Mouse (Mus musculus): Measurements from ENCODE around the gene Grin2d. TPM values are rescaled to one million over a fixed set of nuclear protein-coding genes. Genes with fewer than 3 reads are reported as not detected.
A peak's percentile ranks its signal among the peaks of the same experiment; 100 is the strongest.

Gene Grin2d
- polyA plus RNA-seq, 1 experiment, result 0.97 TPM

DNA sequence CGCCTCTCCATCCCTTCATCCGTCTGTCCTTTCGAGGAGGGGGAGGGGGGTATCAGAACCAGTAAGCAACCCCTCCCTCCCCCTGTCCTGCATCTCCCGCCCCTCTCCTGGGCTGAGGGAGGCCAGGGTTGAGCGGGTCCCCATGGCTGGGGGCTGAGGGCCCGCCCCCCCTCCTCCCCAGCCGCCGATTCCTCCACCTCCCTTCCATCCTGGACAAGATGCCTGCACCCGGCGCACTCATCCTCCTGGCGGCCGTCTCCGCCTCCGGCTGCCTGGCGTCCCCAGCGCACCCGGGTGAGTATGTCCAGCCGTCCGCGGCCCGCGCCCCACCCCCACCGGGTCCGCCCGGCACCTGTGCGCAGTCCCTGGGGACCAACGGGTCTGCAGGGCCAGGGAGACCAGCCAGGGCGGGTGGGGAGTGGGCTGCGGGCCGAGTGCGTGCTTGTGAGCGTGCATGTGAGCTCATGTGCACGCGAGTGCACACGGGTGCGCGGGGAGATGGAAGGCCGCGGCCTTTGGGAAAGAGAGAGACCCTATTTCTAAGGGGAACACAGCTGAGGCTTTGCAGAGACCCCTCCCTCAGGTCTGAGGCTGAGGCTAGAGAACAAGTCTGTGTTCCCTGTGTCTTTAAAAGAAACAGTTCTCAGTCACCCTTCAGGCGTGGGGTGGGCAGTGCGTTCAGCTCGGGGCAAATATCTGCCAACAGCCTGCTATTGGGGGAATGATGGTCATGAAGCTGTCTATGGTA, 92.6 kb downstream of the Grin2d start:
- no peak for TF ChIP-seq POLR2A (IDR thresholded peaks at IDR 0.05; ENCODE audit: borderline replicate concordance, control insufficient read depth, low read depth, low read length)
- TF ChIP-seq CTCF (IDR thresholded peaks at IDR 0.05; ENCODE audit: control insufficient read depth, insufficient read depth, low read length), result no peak
- peaks cover 2% of the 10 kb centered on the region for H3K4me1 ChIP-seq (ENCODE audit: control insufficient read depth, insufficient read depth, low read length)
- no peak overlapping the region for H3K27ac ChIP-seq (ENCODE audit: control insufficient read depth, insufficient read depth, low read depth, low read length, poor library complexity)
- H3K4me3 ChIP-seq (replicated peaks; ENCODE audit: control insufficient read depth, low read depth, low read length), result no peak overlapping the region
- WGBS, result 3% methylated on average over 40 of the region's 42 CpGs

DNA sequence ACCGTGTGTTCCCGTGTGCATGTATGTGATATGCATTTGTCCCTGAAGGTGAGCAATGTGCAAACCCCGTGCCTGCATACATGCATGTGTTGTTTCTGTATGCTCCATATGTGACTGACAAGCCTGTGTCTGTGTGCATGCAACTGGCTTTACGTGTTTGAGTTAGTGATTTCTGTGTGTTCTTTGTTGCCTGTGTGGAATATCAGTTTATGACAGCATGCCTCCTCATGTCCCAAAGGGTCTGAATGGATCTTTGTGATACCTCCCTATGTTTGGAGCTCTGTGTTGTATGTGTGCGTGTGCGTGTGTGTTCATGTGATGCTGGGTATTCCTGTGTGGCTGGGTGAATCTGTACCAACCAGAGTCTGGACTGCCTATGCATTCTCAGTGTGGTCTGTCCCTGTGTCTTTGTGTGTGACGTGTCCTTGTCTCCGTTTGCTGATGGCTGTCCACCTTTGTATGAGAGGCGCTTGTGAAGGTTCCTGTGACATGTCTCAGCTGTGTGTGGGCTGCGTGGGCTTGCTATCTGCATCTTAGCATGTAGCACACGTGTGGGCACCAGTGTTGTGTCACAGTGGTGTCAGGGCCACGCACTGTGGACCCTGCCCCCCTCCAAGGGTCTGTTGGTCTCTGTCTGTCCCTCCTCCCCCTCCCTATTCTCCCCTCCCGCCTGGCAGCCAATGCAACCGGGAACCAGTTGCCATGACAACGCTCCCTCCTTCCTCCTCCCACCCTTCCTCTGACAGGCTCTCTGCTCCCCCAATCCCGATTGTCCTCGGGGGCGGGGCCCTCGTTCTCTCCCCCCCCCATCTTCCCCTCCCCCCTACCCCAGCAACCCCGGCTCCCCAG, 93.4 kb downstream of the Grin2d start, which contains the start of gene Sult2b1:
Gene Sult2b1, minus strand, starts transcription at position 146 of the 849 bp plus-strand sequence.
- WGBS, result 27% methylated on average over 20 of the region's 20 CpGs

DNA sequence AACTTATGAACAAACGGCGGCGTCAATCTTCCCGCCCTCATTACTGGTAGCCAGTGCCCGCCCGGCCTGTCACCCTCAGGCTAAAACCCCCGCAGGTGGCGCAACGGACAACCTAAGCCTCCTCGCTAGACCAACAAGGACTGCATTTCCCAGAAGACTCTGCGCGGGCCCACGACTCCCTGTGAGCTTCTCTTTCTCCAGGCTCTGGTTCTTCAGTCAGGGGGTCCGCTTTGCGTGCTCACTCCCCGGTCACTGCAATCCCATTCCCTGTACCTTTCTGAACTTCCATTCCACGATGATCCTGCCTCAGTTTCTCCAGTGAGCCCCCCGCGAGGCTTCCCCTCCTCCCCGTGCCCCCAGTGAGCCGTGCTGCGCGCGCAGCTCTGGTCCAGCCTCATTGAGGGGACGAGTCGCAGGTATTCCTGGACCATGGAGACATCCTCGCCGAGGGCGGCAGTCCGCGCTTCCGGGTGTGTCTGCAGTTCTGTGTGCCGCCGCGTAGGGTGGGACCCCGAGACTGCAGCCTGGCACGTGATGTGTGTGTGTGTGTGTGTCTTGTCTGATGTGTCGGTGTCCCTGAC, 94.6 kb downstream of the Grin2d start, which contains the start of gene Lmtk3:
Gene Lmtk3, plus strand, starts transcription at position 228 of the 581 bp plus-strand sequence.
- TF ChIP-seq CTCF (IDR thresholded peaks at IDR 0.05; ENCODE audit: control insufficient read depth, insufficient read depth, low read length) (no peak), POLR2A (IDR thresholded peaks at IDR 0.05; ENCODE audit: borderline replicate concordance, control insufficient read depth, low read depth, low read length) (no peak)
- Histone ChIP-seq H3K4me1 (ENCODE audit: control insufficient read depth, insufficient read depth, low read length) (peaks cover 2% of the 10 kb centered on the region), H3K4me3 (replicated peaks; ENCODE audit: control insufficient read depth, low read depth, low read length) (peak within 1 kb of the TSS; percentile 68), H3K27ac (ENCODE audit: control insufficient read depth, insufficient read depth, low read depth, low read length, poor library complexity) (no peak within 1 kb of the TSS)
- WGBS, result 1% methylated on average over 38 of the region's 38 CpGs

More for the DNA sequence above, 93.4 kb downstream of the Grin2d start, which contains the start of gene Sult2b1:
- Histone ChIP-seq H3K27ac (ENCODE audit: control insufficient read depth, insufficient read depth, low read depth, low read length, poor library complexity) (no peak within 1 kb of the TSS), H3K4me1 (ENCODE audit: control insufficient read depth, insufficient read depth, low read length) (peaks cover 2% of the 10 kb centered on the region), H3K4me3 (replicated peaks; ENCODE audit: control insufficient read depth, low read depth, low read length) (peak within 1 kb of the TSS; percentile 68)
- TF ChIP-seq POLR2A (IDR thresholded peaks at IDR 0.05; ENCODE audit: borderline replicate concordance, control insufficient read depth, low read depth, low read length), result no peak
- no peak for TF ChIP-seq CTCF (IDR thresholded peaks at IDR 0.05; ENCODE audit: control insufficient read depth, insufficient read depth, low read length)

DNA sequence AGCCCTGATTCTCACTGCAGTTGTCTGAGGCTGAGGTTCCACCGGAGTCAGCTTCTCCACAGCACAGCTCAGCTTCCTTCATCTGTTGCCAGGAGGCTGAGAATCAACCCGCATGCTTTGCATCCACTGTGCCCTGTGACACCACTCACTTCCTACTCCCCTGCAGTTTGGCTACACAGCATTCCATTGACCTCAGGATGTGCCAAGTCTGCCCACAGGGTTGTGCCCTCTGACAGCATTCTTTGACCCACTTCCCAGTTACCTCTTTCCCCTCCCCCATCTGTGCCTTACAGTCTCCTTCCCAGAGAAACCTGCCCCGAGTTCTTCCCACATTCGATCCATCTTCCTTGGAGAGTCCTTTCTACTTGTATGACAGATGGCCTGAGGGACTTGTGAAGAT, 95.9 kb downstream of the Grin2d start:
- 50% methylated on average over 4 of the region's 4 CpGs for WGBS
- H3K4me1 ChIP-seq (ENCODE audit: control insufficient read depth, insufficient read depth, low read length), result peaks cover 2% of the 10 kb centered on the region
- no peak overlapping the region for H3K27ac ChIP-seq (ENCODE audit: control insufficient read depth, insufficient read depth, low read depth, low read length, poor library complexity)
- H3K4me3 ChIP-seq (replicated peaks; ENCODE audit: control insufficient read depth, low read depth, low read length), result no peak overlapping the region
- TF ChIP-seq POLR2A (IDR thresholded peaks at IDR 0.05; ENCODE audit: borderline replicate concordance, control insufficient read depth, low read depth, low read length), result no peak
- no peak for TF ChIP-seq CTCF (IDR thresholded peaks at IDR 0.05; ENCODE audit: control insufficient read depth, insufficient read depth, low read length)

Other genes starting within 250 kb of the Grin2d start
- 1.00 TPM in 1 of 2 replicates, not detected in the other for gene Mamstr, start 238.4 kb downstream of the Grin2d start, polyA plus RNA-seq (2011; ENCODE audit: insufficient read depth, insufficient read length, low replicate concordance, missing spikeins)
- gene Fut2, start 212.0 kb downstream of the Grin2d start, polyA plus RNA-seq (2011; ENCODE audit: insufficient read depth, insufficient read length, low replicate concordance, missing spikeins), result not detected in 2 replicates
- gene Ntn5, start 194.4 kb downstream of the Grin2d start, polyA plus RNA-seq (2011; ENCODE audit: insufficient read depth, insufficient read length, low replicate concordance, missing spikeins), result not detected in 2 replicates
- gene Sec1, start 184.0 kb downstream of the Grin2d start, polyA plus RNA-seq (2011; ENCODE audit: insufficient read depth, insufficient read length, low replicate concordance, missing spikeins), result not detected in 2 replicates
- gene Car11, start 178.5 kb downstream of the Grin2d start, polyA plus RNA-seq (2011; ENCODE audit: insufficient read depth, insufficient read length, low replicate concordance, missing spikeins), result 4.4 TPM in 1 of 2 replicates, not detected in the other
- 8.6 and 19.3 TPM in 2 replicates for gene Dbp, start 173.3 kb downstream of the Grin2d start, polyA plus RNA-seq (2011; ENCODE audit: insufficient read depth, insufficient read length, low replicate concordance, missing spikeins)
- gene Rpl18, start 162.9 kb downstream of the Grin2d start, polyA plus RNA-seq (2011; ENCODE audit: insufficient read depth, insufficient read length, low replicate concordance, missing spikeins), result 845 and 916 TPM in 2 replicates
- 12.9 and 24.4 TPM in 2 replicates for gene Sphk2, start 160.4 kb downstream of the Grin2d start, polyA plus RNA-seq (2011; ENCODE audit: insufficient read depth, insufficient read length, low replicate concordance, missing spikeins)
- 1.1 TPM in 1 of 2 replicates, not detected in the other for gene Fam83e, start 157.2 kb downstream of the Grin2d start, polyA plus RNA-seq (2011; ENCODE audit: insufficient read depth, insufficient read length, low replicate concordance, missing spikeins)
- not detected in 2 replicates for gene Spaca4, start 152.6 kb downstream of the Grin2d start, polyA plus RNA-seq (2011; ENCODE audit: insufficient read depth, insufficient read length, low replicate concordance, missing spikeins)
- gene Lmtk3, start 94.6 kb downstream of the Grin2d start, polyA plus RNA-seq (2011; ENCODE audit: insufficient read depth, insufficient read length, low replicate concordance, missing spikeins), result not detected in 2 replicates
- 2.4 TPM in 1 of 2 replicates, not detected in the other for gene Sult2b1, start 93.7 kb downstream of the Grin2d start, polyA plus RNA-seq (2011; ENCODE audit: insufficient read depth, insufficient read length, low replicate concordance, missing spikeins)
- 30.7 and 64.7 TPM in 2 replicates for gene Cyth2, start 63.8 kb downstream of the Grin2d start, polyA plus RNA-seq (2011; ENCODE audit: insufficient read depth, insufficient read length, low replicate concordance, missing spikeins)
- gene Kcnj14, start 53.6 kb downstream of the Grin2d start, polyA plus RNA-seq (2011; ENCODE audit: insufficient read depth, insufficient read length, low replicate concordance, missing spikeins), result 2.6 TPM in 1 of 2 replicates, not detected in the other
- gene Grwd1, start 47.4 kb downstream of the Grin2d start, polyA plus RNA-seq (2011; ENCODE audit: insufficient read depth, insufficient read length, low replicate concordance, missing spikeins), result 6.9 and 13.9 TPM in 2 replicates
- 47.0 and 69.2 TPM in 2 replicates for gene Kdelr1, start 5.6 kb downstream of the Grin2d start, polyA plus RNA-seq (2011; ENCODE audit: insufficient read depth, insufficient read length, low replicate concordance, missing spikeins)
- gene Syngr4, start 18.3 kb upstream of the Grin2d start, polyA plus RNA-seq (2011; ENCODE audit: insufficient read depth, insufficient read length, low replicate concordance, missing spikeins), result not detected in 2 replicates
- 3.6 and 9.6 TPM in 2 replicates for gene Tmem143, start 18.6 kb upstream of the Grin2d start, polyA plus RNA-seq (2011; ENCODE audit: insufficient read depth, insufficient read length, low replicate concordance, missing spikeins)
- 53.4 and 121 TPM in 2 replicates for gene Emp3, start 43.0 kb upstream of the Grin2d start, polyA plus RNA-seq (2011; ENCODE audit: insufficient read depth, insufficient read length, low replicate concordance, missing spikeins)
- gene Ccdc114, start 45.7 kb upstream of the Grin2d start, polyA plus RNA-seq (2011; ENCODE audit: insufficient read depth, insufficient read length, low replicate concordance, missing spikeins), result 1.7 and 5.7 TPM in 2 replicates
- 1.1 and 1.3 TPM in 2 replicates for gene Abcc6, start 151.9 kb upstream of the Grin2d start, polyA plus RNA-seq (2011; ENCODE audit: insufficient read depth, insufficient read length, low replicate concordance, missing spikeins)
- 25.3 and 43.9 TPM in 2 replicates for gene Nomo1, start 155.3 kb upstream of the Grin2d start, polyA plus RNA-seq (2011; ENCODE audit: insufficient read depth, insufficient read length, low replicate concordance, missing spikeins)
- not detected in 2 replicates for gene Kcnj11, start 222.4 kb upstream of the Grin2d start, polyA plus RNA-seq (2011; ENCODE audit: insufficient read depth, insufficient read length, low replicate concordance, missing spikeins)